Mouse (Mus musculus): ENCODE measurements around the gene Kmt2c.

DNA sequence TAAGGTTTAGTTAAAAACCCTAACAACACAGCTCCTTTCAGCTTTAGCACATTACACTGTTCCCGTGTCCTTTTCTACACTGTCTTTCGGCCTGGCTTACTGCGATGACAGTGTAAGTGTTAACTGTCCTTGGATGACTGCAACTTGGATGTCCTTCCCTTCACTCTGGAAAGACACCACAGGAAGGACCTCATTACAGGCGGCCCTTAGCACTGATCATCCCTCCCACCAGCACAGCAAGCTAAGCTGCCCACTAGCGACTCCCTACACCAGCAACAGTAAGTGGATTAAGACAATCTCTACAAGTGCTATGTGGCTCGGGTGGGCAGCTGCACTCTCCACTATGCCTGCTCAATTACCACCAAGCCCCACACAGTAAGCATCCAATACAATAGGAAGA, 222.2 kb downstream of the Kmt2c start:
- TF ChIP-seq CTCF (IDR thresholded peaks at IDR 0.05; ENCODE audit: extremely low read depth, insufficient read depth, insufficient read length, insufficient replicate concordance): no peak
- no peak for TF ChIP-seq POLR2A (IDR thresholded peaks at IDR 0.05; ENCODE audit: low read depth, low read length)
